Mouse (Mus musculus): Measurements from ENCODE around the gene Nucks1. TPM values are rescaled to one million over a fixed set of nuclear protein-coding genes. Genes with fewer than 3 reads are reported as not detected.
A peak's percentile ranks its signal among the peaks of the same experiment; 100 is the strongest.
"Not testable (repeated sequence)": the region's sequence is repeated elsewhere in the genome, so short reads cannot be mapped to it uniquely, and the experiment has no call there.

Nucks1 gene
- 100 to 1,000 TPM; 128 to 130 TPM for total RNA-seq (2021)
- long read RNA-seq, experiment 1, full-length matches to known transcripts, result 13 of 22 reads
- long read RNA-seq, experiment 1, partial matches to known transcripts, result 0 of 22 reads
- long read RNA-seq, experiment 1, other reads (novel, unspliced or antisense), result 9 of 22 reads
- long read RNA-seq, experiment 2, full-length matches to known transcripts, result 20 of 25 reads
- long read RNA-seq, experiment 2, partial matches to known transcripts, result 2 of 25 reads
- long read RNA-seq, experiment 2, other reads (novel, unspliced or antisense), result 3 of 25 reads

DNA sequence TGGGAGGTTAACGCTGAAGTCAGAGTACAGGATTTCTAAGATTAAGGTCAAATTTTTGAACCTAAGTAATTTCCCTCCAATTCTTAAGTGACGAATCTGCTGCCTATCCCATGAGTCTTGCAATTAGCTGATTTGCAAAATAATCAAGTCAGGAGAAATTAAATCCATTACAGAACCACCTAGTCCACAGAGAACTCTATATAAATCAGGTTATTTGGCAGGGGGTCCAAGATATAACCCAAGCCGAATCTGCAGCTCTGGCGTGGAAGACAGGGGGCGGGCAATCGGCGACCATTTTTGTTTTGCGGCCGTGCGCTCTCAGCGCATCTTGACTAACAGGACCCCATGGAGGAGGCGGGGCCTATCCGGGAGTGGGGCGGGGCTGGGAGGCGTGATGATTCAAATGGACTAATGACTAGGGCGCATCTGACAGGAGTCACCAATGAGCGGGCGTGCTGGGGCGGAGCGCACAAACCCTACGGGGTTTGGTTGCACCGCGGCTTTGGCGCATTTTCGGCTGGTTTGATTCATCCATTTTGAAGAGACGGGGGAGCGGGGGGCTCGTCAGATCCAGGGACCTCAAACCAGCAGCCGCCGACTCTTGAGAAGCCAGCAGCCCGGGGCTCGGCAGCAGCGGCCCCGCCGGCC, at the start of gene Nucks1:
TSS of gene Nucks1 (plus strand) at position 534 of the 648 bp plus-strand sequence.
- DNase-seq (ENCODE audit: low spot score in 2 of 2), result peak; percentile 99

DNA sequence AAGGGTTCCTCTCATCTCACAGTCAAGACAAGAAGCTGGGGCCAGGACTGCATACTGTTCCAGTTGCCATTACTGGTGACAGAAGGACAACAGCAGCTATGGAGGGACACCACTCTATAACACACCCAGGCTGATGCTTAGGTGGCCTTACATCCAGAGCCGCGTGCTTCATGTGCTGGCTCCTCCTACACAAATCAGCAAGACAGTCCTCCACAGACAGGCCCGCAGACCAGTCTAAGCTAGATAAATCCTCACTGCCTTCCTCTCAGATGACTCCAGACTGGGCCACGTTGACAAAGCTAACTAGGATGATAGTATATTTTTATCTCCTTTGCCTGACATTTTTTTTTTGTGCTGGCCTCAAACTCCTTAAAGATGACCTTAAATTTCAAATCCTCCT, 48.5 kb upstream of the Nucks1 start:
- no peak for DNase-seq (ENCODE audit: low spot score in 2 of 2)

DNA sequence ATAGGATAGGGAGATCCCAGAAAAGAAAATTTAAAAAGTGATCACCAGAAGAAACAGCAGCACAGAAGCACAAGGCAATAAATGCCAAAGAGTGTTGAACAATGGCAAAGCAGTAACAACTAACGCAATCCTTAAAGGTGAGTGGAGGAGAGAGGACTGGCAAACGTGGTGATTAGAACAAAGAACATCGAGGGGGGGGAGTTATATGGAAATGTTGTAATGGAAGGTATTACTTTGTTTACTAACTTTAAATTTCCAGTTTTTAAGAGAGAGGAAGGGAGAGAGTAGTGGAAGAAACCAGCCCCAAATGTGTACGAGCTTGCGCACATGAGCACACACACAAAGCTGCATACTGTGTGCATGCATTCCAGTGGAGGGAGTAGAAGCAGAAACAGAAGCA, 44.7 kb upstream of the Nucks1 start:
- DNase-seq (ENCODE audit: low spot score in 2 of 2), result no peak

DNA sequence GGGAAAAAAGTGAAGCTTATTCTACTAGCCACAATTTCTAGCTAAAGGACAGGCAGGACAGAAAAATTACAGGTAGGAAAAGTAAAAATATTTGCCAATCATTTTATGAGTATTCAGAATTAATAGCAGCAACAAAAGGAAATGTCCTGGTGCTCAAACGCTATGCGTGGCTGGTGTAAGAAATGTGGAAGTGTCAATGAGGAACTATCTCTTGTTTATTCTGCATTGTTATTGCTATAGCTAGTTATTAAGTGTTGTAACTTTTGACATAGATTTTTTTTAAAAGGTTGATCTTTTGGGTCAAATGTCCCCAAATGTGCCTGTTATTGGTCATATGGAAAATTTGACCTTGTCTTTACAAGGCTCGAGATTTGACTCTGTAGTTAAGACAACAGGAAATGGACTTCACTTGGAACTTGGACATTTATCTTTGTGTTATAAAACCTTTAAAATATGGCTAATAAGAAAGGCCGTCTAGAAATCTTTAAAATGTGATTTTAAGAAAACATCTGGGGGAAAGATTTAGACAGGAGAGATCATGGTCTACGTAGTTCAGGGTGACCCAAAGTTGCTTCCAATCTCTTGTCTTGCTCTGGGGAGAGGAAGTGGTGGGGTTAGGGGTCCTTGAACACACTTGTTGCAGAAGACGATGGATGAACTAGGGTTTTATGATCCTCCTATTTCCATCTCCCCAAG, 43.9 kb upstream of the Nucks1 start:
- no peak for DNase-seq (ENCODE audit: low spot score in 2 of 2)

DNA sequence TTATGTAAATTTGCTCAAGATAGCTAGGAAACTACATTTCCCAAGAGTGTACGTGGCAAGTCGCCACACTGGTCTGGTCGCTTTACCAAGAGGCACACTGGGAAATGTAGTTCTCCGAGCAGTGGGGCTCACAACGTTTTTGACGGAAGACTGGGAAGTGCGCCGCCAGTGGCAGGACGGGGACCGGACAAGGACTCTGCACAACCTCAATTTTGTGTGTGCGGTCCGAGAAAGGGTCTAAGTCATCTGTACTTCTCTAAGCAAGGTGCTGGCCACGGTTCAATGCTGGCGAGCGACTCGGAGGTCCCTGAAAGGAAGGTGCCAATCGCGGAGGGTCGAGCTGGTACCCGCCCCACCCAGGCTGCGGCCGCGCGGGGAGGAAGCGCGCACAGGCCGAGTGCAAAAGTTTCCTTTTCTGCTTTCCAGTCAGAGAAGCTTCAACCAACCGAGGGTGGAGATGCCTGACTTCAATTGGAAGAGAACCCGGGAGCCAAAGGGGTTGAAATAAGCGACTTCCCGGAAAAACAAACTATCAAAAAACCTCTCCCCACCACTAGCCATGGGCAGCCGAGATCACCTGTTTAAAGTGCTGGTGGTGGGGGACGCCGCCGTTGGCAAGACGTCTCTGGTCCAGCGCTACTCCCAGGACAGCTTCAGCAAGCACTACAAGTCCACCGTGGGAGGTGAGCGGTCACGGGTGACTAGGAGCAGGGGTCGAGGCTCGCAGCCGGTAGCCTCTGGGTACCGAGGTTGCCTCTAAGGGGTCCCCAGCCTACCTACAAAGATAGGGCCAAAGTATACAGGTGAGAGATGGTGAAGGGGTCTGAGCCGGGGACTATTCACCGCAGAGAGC, 43.0 kb upstream of the Nucks1 start, which contains the start of gene Rab29:
TSS of gene Rab29 (plus strand) at position 132 of the 853 bp plus-strand sequence.
- peak; percentile 76 to 93 for DNase-seq (ENCODE audit: low spot score in 2 of 2)

DNA sequence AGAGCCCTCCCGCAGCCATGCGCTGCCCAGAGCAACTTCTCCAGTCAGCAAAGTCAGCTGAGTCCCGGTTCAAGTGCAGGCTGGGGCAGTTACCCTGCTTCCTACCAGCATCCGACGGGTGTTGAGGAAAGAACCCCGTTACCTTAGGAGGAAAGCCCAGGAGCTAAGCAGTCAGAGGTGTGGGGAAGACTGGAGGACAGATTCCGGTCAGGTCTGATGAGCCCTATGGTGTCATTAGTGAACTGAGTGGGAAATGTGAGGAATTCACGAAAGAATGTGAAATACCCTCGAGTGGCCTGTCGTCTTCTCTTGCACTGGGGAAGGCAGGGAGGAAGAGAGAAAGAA, 42.4 kb upstream of the Nucks1 start:
- DNase-seq (ENCODE audit: low spot score in 2 of 2), result no peak

DNA sequence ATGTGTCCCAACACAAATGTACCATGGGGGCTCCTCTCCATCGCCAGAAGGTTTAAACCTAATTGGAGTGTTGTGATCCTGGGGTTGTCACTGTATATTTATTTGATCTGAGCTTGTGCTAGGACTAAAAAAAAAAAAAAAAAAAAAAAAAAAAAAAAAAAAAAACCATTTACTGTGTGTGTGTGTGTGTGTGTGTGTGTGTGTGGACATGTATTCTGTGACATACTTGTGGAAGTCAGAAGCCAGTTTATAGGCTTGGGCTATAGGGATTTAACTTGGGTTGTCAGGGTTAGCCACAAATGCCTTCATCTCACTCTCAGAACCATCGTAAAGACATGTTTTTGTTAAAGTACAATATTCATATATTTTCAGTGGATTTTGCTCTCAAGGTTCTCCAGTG, 40.8 kb upstream of the Nucks1 start:
- no peak for DNase-seq (ENCODE audit: low spot score in 2 of 2)

DNA sequence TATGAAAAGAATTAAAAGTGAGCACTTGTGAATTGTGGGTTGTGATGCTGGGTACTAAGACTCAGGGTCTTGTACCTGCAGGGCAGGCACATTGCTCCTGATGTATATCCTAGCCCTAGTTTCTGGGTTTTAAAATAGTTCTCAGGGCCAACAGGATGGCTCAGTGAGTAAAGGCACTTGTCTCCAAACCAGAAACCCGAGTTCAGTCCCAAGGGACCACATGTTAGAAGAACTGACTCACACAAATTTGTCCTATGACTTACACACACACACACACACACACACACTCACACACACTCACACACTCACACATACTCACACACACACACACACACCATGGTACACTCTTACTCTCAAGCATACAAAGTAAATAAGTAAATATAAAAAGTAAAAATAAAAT, 37.5 kb upstream of the Nucks1 start:
- DNase-seq (ENCODE audit: low spot score in 2 of 2), result no peak

DNA sequence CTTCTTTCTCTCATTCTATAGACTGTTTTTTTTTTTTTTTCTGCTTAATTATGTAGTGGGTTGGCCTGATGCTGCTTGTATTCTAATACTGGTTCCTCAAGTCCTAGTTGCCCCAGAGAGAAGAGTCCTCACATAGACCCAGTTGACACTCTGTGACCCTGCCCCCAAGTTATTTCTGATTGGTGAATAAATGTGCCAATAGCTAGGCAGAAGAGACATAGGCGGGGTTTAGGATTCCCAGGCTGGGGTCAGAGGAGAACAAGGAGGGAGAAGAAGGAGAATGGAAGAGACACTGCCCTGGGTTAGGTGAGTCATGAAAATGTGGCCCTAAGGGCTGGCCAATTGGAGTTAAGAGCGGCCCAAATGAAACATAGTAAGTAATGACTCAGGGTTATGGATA, 30.5 kb upstream of the Nucks1 start:
- DNase-seq (ENCODE audit: low spot score in 2 of 2), result no peak

DNA sequence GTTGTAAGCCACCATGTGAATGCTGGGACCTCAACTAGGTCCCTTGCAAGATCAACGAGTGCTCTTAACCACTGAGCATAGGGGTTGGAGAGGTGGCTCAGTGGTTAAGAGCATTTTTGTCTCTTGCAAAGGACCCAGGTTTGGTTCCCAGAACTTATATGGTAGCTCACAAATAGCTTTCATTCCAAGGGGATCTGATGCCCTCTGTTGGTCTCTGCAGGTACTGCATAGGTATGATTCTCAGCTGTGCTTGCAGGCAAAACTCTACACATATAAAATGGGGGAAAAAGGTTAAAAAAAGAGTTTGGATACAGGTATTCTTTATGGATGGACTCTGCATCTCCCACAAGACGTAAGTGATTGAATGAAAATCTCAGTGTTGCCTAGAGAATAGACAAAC, 27.5 kb upstream of the Nucks1 start:
- DNase-seq (ENCODE audit: low spot score in 2 of 2), result no peak

DNA sequence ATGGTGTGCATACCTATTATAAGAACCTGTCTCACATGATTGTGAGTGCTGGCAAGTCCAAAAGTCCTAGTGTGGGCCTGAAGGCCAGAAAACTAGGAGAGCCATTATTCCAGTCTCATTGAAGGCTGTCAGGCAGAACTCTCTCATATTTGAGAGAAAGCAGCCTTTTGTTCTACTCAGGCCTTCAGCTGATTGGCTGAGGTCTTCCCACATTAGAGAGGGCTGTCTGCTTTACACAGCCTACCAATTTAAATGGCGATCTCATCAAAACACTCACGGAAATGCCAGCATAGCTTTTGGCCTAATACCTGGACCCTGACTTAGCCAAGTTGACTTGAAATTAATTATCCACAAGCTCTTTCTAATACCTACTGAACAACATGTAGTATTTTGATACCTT, 24.2 kb upstream of the Nucks1 start:
- no peak for DNase-seq (ENCODE audit: low spot score in 2 of 2)

DNA sequence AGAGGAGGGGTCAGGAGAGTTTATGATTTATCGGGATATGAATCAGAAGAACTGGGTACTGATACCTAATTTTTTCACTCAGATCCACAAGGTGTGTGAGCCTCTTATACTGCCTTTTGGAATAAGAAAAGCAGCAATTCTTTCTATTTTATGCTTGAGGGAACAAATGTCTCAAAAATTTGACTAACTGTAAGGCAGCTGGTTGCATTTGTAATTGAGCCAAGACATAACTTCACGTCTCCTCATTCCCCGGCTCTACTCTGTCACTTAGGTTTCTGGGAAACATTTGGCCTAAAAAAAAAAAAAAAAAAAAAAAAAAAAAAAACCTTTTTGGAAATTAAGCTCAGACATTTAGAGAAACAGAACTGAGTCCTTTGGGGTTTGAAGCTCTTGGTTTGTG, 23.7 kb upstream of the Nucks1 start:
- no peak for DNase-seq (ENCODE audit: low spot score in 2 of 2)

DNA sequence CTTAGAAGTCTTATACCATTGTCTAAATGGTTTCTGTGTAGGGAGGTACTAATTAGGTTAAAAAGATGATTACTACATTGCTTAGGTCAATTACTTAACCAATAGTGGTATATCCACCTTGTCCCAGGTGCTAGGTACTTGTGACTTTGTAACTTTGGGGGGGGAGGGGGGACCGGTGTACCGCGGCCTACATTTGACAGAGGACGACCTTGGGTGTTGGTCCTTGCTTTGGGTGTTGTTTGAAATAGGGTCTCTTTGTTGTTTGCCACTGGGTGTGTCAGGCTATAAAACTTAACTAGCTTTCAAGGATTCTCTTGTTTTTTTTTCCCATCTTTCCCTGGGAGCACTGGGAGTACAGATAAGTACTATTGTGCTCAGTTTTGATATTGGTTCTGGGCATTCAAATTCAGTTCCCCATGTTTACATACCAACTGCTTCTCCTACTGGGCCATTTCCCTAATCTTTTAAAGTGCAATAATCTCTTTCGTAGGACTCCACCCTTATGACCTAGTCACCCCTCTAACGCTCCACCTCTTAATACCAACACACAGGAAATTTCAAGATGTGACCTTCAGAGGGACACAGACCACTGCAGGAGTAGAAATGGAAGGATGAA, 20.2 kb upstream of the Nucks1 start:
- DNase-seq (ENCODE audit: low spot score in 2 of 2), result no peak

DNA sequence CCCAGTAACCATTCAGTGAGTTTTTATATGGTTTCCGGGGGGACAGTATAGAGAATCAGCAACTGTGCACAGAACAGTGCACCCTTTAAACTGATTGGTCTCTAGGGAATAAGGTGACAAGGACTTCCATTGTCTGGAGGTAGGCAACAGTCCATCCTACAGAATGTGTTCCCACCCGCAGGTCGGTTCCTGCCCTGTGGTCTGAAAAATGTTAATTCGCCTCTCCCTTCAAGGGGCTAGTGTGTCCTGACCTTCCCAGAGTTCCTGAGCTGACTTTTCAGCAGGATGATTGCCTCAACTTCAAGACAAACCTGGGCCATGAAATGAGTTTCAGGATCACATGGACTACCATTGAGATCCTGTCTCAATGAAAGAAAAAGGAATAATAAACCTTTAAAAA, 18.9 kb upstream of the Nucks1 start:
- DNase-seq (ENCODE audit: low spot score in 2 of 2), result no peak

DNA sequence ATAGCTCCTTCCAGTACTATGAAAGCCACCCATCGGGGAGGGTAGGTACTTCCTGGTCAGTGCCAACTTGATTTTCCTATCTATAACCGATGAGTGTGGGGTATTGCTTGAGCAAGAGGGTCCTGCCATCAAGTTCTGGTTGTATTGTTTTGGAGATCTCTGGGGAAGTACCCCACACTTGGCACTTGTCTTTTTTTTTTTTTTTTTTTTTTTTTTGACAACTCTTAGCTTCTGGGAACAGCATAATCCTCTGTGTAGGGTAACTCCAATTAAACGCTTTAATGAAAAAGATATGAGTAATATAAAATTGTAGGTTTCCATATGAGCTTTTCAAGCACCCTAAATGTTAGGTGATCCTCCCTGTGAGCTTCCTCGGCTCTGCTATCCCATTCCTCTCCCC, 7.7 kb upstream of the Nucks1 start:
- DNase-seq (ENCODE audit: low spot score in 2 of 2), result no peak

DNA sequence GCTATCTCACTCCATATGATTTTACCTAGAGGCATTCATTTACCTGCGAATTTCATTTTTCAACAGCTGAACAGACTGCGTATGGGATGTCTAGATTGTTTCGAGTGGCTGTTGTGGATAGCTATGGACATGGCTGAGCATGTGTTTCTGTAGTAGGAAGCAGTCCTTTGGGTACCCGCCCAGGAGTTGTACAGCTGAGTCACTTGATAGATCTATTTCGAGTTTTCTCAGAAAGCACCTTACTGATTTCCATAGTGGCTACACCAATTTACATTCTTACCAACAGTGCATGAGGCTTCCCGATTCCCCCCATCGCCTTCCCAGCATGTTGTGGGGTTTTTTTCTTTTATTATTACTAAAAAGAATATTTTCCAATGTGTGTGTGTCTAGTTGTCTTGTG, 7.1 kb upstream of the Nucks1 start:
- DNase-seq (ENCODE audit: low spot score in 2 of 2), result no peak

DNA sequence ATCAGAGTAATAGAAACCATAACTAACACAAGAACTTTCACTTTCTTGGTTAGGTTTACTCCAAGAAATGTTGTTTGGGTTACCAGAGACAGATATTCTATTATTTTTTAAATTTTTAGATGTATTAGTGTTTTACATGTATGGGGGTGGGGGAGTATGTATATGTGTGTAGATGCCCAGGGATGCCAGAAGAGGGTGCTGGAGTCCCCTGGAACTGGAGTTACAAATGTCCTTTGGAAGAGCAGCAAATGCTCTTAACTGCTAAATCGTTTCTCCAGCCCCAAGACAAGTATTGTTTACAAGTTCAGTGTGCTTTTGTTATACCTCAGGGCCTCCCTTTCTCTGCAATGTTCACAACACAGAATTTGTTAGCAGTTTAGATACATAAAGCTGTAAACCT, 4.8 kb upstream of the Nucks1 start:
- no peak for DNase-seq (ENCODE audit: low spot score in 2 of 2)

DNA sequence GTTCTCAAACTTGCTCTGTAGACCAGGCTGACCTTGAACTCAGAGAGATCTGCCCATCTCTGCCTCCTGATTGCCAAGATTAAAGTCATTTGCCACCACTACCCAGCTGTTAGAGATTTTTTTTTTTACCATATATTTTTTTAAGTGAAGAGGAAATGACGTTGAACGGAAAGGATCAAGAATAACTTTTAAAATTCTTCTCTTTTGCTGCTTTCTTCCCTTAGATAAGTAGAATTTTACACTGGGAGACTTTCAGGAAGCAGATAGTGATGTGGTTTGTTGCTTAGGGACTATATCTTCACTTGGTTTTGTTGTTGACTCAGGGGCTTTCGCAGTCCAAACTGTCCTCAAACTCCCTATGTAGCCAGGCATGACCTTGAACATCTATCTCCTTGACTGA, 1.9 kb upstream of the Nucks1 start:
- DNase-seq (ENCODE audit: low spot score in 2 of 2), result no peak

DNA sequence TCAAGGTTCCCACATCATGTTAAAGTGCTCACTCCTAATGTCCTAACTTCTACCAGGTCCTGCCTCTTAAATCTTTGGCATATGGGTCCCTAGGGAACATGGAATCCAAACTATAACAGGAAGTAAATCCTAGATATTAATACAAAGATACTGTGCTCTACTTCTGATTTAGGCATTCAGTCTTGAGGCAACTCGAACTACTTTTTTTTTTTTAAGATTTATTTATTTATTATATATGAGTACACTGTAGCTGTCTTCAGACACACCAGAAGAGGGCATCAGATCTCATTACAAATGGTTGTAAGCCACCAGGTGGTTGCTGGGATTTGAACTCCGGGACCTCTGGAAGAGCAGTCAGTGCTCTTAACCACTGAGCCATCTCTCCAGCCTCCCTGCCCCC, 1.1 kb upstream of the Nucks1 start:
- DNase-seq (ENCODE audit: low spot score in 2 of 2), result not testable (repeated sequence)

DNA sequence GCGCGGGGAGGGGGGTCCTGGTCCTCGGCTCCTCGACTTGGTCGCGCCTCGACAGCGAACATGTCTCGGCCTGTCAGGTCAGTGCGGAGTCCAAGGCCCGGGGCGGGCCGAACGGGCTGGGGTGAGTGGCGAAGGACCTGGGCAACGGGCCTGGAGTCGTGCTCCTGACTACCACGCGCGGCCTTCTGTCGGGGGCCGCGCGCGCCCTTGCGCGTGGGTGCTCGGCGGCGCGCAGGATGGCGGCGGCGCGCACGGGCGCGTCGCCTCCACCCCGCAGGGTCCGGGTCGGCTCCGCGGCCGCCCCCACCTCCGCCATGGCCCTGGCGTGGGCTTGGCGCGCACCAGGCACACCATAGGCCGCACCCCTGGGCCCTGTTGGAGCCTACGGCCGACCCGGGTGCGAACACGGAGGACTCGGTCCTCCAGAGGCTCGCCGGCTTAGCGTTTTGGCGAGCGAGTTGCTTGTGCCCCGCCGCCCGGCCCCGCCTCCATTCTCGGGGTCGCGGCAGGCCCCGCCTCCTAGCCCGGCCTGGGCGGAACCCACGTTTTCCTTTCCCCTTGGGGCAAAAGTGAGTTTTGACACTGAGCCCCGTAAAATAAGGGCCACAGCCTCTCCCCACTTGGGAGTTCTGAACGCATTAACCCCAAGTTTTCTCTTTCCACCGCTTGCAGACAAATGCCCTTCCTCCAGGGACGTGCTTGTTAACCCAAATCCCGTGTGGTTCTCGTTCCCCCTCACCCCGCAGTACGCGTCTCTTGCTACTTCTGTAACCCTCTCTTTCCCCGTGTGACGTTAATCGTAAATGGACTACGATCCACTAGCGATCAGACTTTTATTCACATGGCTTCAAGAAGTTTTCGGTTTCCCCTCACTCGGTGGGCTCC, 582 bp downstream of the Nucks1 start:
- DNase-seq (ENCODE audit: low spot score in 2 of 2), result peak; percentile 71 to 86
